Comparison of ENCODE assay signal across 8 mouse cellular contexts in the genomic region with DNA sequence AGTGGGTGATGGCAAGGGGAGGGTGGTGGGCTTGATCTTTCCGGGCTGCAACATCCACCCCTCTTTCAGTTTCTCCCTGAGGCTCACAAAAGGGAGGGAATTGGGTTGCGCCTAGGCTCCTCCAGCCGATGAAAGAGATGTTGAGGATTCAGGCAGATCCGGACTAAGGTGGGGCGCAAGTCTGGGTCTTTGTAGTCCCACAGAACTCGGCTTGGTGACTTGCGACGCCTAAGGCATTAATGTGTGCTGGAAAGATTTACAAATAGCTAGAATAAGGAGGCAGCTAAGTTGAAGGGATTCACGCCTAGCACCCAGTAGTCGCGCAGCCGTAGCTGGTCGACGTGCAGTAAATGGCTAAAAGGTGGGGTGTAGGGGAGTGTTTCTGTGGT. TPM values are rescaled to one million over a fixed set of nuclear protein-coding genes. Genes with fewer than 3 reads are reported as not detected.
DNase-seq lines count a peak whose midpoint lies in the region; ATAC-seq and TF ChIP-seq lines count a peak whose summit lies in the region.

No protein-coding gene starts in this region.

- H3K9me3 ChIP-seq in embryonic facial prominence, embryonic 12.5 days, result no peaks in the 10 kb centered on the region
- H3K9me3 ChIP-seq in intestine, embryonic 14.5 days (ENCODE audit: control insufficient read depth, low read length), result no peaks in the 10 kb centered on the region
- no peaks in the 10 kb centered on the region for H3K9me3 ChIP-seq in neural tube, embryonic 12.5 days

- peak overlapping the region; percentile 91 for H3K4me2 ChIP-seq in embryonic facial prominence, embryonic 12.5 days (replicated peaks)
- H3K4me2 ChIP-seq in intestine, embryonic 14.5 days (ENCODE audit: low read length), result peak overlapping the region; percentile 83
- H3K4me2 ChIP-seq in neural tube, embryonic 12.5 days (replicated peaks), result peak overlapping the region; percentile 70

- 1% methylated on average over 14 of the region's 14 CpGs for WGBS in embryonic facial prominence, embryonic 12.5 days
- under 1% methylated on average over 14 of the region's 14 CpGs for WGBS in intestine, embryonic 14.5 days
- WGBS in neural tube, embryonic 12.5 days, result under 1% methylated on average over 14 of the region's 14 CpGs

- H3K36me3 ChIP-seq in embryonic facial prominence, embryonic 12.5 days, result no peaks in the 10 kb centered on the region
- H3K36me3 ChIP-seq in intestine, embryonic 14.5 days (ENCODE audit: control insufficient read depth, insufficient read depth, low read length), result no peaks in the 10 kb centered on the region
- no peaks in the 10 kb centered on the region for H3K36me3 ChIP-seq in neural tube, embryonic 12.5 days

- H3K27ac ChIP-seq in layer of hippocampus, adult 2 months, result peak overlapping the region; percentile 89
- 0 out of 2 replicates have a peak overlapping the region, but pooled peaks have one; percentile 1 for H3K27ac ChIP-seq in embryonic facial prominence, embryonic 12.5 days
- no peak overlapping the region for H3K27ac ChIP-seq in intestine, embryonic 14.5 days (ENCODE audit: low read depth)
- peak overlapping the region; percentile 68 for H3K27ac ChIP-seq in neural tube, embryonic 12.5 days

- ATAC-seq in embryonic facial prominence, embryonic 12.5 days (ENCODE audit: insufficient number of reproducible peaks, insufficient read depth, low FRiP score, low TSS enrichment), result 0 out of 2 replicates have a peak, but pooled peaks have one; percentile 12
- no peak for ATAC-seq in intestine, embryonic 14.5 days (replicated peaks; ENCODE audit: low FRiP score, low TSS enrichment, low read depth)
- peak; percentile 30 for ATAC-seq in neural tube, embryonic 12.5 days (ENCODE audit: low FRiP score, low read depth)

- H3K27me3 ChIP-seq in embryonic facial prominence, embryonic 12.5 days, result peaks cover 56% of the 10 kb centered on the region
- H3K27me3 ChIP-seq in intestine, embryonic 14.5 days (replicated peaks; ENCODE audit: control insufficient read depth, insufficient read depth, low read length), result peaks cover 58% of the 10 kb centered on the region
- no peaks in the 10 kb centered on the region for H3K27me3 ChIP-seq in neural tube, embryonic 12.5 days (replicated peaks)

- H3K9ac ChIP-seq in embryonic facial prominence, embryonic 12.5 days, result peak overlapping the region; percentile 32
- H3K9ac ChIP-seq in intestine, embryonic 14.5 days (ENCODE audit: low read length), result peak overlapping the region; percentile 23; the same call in 1 of the 2 replicates
- H3K9ac ChIP-seq in neural tube, embryonic 12.5 days, result peak overlapping the region; percentile 88

- peaks cover 17% of the 10 kb centered on the region for H3K4me1 ChIP-seq in embryonic facial prominence, embryonic 12.5 days
- peaks cover 16% of the 10 kb centered on the region for H3K4me1 ChIP-seq in intestine, embryonic 14.5 days (replicated peaks; ENCODE audit: control insufficient read depth, insufficient read depth, low read length)
- peaks cover 15% of the 10 kb centered on the region for H3K4me1 ChIP-seq in neural tube, embryonic 12.5 days

- DNase-seq in layer of hippocampus, adult 2 months (ENCODE audit: low spot score in 2 of 2), result no peak
- DNase-seq in layer of hippocampus, adult 9-10 months (ENCODE audit: low spot score), result no peak
- DNase-seq in intestine, embryonic 14.5 days (ENCODE audit: low spot score), result peak; percentile 79
- DNase-seq in left cerebral cortex, adult 11 months (ENCODE audit: low spot score), result no peak
- DNase-seq in retina, postnatal 1 day, result no peak
- no peak for DNase-seq in kidney, postnatal 36 days

- TF ChIP-seq CTCF in layer of hippocampus, adult 2 months (conservative IDR thresholded peaks at IDR 0.05), result no peak

- peak overlapping the region; percentile 68 for H3K4me3 ChIP-seq in layer of hippocampus, adult 2 months
- peak overlapping the region; percentile 49 for H3K4me3 ChIP-seq in embryonic facial prominence, embryonic 12.5 days
- H3K4me3 ChIP-seq in intestine, embryonic 14.5 days (ENCODE audit: low read depth, low read length), result peak overlapping the region; percentile 41
- H3K4me3 ChIP-seq in neural tube, embryonic 12.5 days, result peak overlapping the region; percentile 76

RNA-seq across cellular contexts. Expression of gene Dpysl5, which starts 0.6 kb away (rescaled TPM):
- 10 to 100 TPM; 30.1 to 30.7 TPM for total RNA-seq in layer of hippocampus, adult 2 months (2021)
- 16.3 and 18.2 TPM in 2 replicates for polyA plus RNA-seq in embryonic facial prominence, embryonic 12.5 days (2016; fragmentation: Nextera tagmentation; extraction: Ambion mirVana)
- 8.7 and 10.4 TPM in 2 replicates for polyA plus RNA-seq in intestine, embryonic 14.5 days (2014; fragmentation: Nextera tagmentation; extraction: Ambion mirVana)
- polyA plus RNA-seq in neural tube, embryonic 12.5 days (2016; fragmentation: Nextera tagmentation; extraction: Ambion mirVana), result 138 and 150 TPM in 2 replicates

RNA-seq across cellular contexts. Expression of gene Cenpa, which starts 45.4 kb away (rescaled TPM):
- 1 to 10 TPM; 3.7 to 7.1 TPM for total RNA-seq in layer of hippocampus, adult 2 months (2021)
- 349 and 350 TPM in 2 replicates for polyA plus RNA-seq in embryonic facial prominence, embryonic 12.5 days (2016; fragmentation: Nextera tagmentation; extraction: Ambion mirVana)
- polyA plus RNA-seq in intestine, embryonic 14.5 days (2014; fragmentation: Nextera tagmentation; extraction: Ambion mirVana), result 292 and 293 TPM in 2 replicates
- 210 and 233 TPM in 2 replicates for polyA plus RNA-seq in neural tube, embryonic 12.5 days (2016; fragmentation: Nextera tagmentation; extraction: Ambion mirVana)

Comparison
In these comparisons a context has a peak if more than half of its experiments do, and no peak if none do; other contexts are left out.
1. H3K9ac ChIP-seq: peak in every context shown above with its lines; median percentile 88 in neural tube, embryonic 12.5 days; 32 in embryonic facial prominence, embryonic 12.5 days; 23 in intestine, embryonic 14.5 days.